Mouse (Mus musculus): ENCODE data around the gene Gm48552.

GRCm38 (mm10) chr10:81389801-81390677 lies 1.2 kb downstream of the Gm48552 start:
- TF ChIP-seq GATA1 (IDR thresholded peaks at IDR 0.05; ENCODE audit: low read length) (no peak), TAL1 (IDR thresholded peaks at IDR 0.05; ENCODE audit: low read length) (no peak)

Data from erythroblast, embryonic 14.5 days (primary cell).